Mouse (Mus musculus): ENCODE data around the gene Kctd11.

GRCm38 (mm10) chr11:69881787-69882670, 823 bp upstream of the Kctd11 start:
- TF ChIP-seq CTCF (IDR thresholded peaks at IDR 0.05; ENCODE audit: low read depth, low read length): no peak
- no peak for TF ChIP-seq EP300 (IDR thresholded peaks at IDR 0.05; ENCODE audit: insufficient read depth, low read depth, low read length)
- no peak for TF ChIP-seq POLR2A (IDR thresholded peaks at IDR 0.05; ENCODE audit: insufficient read depth, low read length)

Measured in ES-Bruce4 (cell line).